Mouse (Mus musculus) megakaryocyte, embryonic 14.5 days (primary cell): ENCODE results near the gene B3gnt7. TPM values are rescaled to one million over a fixed set of nuclear protein-coding genes. Genes with fewer than 3 reads are reported as not detected.
A peak's percentile ranks its signal among the peaks of the same experiment; 100 is the strongest.

Experiments used
- H3K27me3 ChIP-seq: replicated peaks from 2 replicates; pipeline ENCODE3; 2012; ENCODE audit warnings: inconsistent platforms
- H3K36me3 ChIP-seq: replicated peaks from 2 replicates; pipeline ENCODE3; 2012; ENCODE audit warnings: low read length, inconsistent platforms, mixed read lengths
- H3K4me1 ChIP-seq: 2 replicates; pipeline ENCODE4 v1.6.1; 2012; ENCODE audit warnings: inconsistent platforms
- H3K4me3 ChIP-seq: replicated peaks from 2 replicates; pipeline ENCODE3; 2012; ENCODE audit warnings: moderate library complexity, mild to moderate bottlenecking, inconsistent platforms
- H3K9me3 ChIP-seq: 2 replicates; pipeline ENCODE4 v1.6.1; 2012; ENCODE audit warnings: inconsistent platforms
- FLI1 ChIP-seq: IDR thresholded peaks from 2 replicates; pipeline ENCODE4 v1.6.1; 2012; ENCODE audit warnings: low read length, inconsistent platforms, mixed read lengths
- GATA1 ChIP-seq: IDR thresholded peaks from 3 replicates; pipeline ENCODE4 v1.6.1; 2012; ENCODE audit warnings: mixed read lengths, low read length, inconsistent platforms, borderline replicate concordance
- polyA plus RNA-seq: library from polyadenylated mRNA; stranded (reverse); fragments of >175 nt; gene quantifications from 2 replicates; pipeline ENCODE4 v1.2.3, GENCODE M21; 2012; ENCODE audit warnings: low replicate concordance; ENCODE audit not compliant: insufficient read depth

The B3gnt7 gene
- polyA plus RNA-seq: 3.7 and 8.8 TPM in 2 replicates

DNA sequence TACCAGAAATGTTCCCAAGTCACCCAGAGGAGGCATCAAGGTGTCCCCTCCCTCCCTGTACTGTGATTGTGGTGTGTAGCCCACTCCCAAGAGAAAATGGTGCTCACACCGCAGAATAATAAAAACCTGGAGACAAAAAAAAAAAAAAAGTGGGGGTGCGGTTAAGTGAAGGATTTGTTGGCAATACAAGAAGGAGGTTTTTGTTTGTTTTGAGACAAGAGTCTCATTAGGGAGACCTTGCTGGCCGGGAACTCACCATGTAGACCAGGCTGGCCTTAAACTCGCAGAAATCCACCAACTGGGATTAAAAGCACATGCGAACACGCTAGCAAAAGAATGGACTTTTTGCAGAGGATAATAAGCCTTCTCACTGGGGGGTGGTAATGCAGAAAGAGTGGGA, at the start of gene B3gnt7:
TSS of gene B3gnt7 (plus strand) at position 301 of the 400 bp plus-strand sequence.
- H3K36me3 ChIP-seq: peaks cover 29% of the 10 kb centered on the region
- TF ChIP-seq FLI1 (no peak), GATA1 (no peak)
- H3K9me3 ChIP-seq: no peaks in the 10 kb centered on the region
- peak within 1 kb of the TSS; percentile 92 for H3K4me3 ChIP-seq
- H3K27me3 ChIP-seq: peaks cover 18% of the 10 kb centered on the region
- peaks cover 96% of the 10 kb centered on the region for H3K4me1 ChIP-seq

DNA sequence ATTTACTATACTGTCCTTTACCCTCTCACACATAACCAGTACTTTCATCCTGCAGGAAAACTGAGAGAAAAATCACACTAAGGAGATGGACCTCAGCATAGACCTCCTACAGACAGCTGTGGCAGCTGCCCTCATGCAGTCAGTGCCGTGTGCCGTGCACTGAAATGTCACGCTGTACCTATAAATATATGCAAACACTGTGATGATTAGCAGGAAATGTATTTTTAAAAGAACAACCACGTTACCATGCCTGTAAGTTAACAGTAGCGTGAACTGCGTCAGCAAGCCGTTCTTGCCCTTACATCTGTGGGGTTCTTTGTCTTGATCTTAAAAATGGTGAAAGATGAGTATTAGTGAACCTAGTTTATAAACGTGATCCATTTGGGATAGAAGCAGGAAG, 49.2 kb upstream of the B3gnt7 start:
- no peaks in the 10 kb centered on the region for H3K27me3 ChIP-seq
- TF ChIP-seq GATA1 (no peak), FLI1 (no peak)
- no peaks in the 10 kb centered on the region for H3K9me3 ChIP-seq
- H3K36me3 ChIP-seq: peaks cover 40% of the 10 kb centered on the region
- no peak overlapping the region for H3K4me3 ChIP-seq
- peaks cover 93% of the 10 kb centered on the region for H3K4me1 ChIP-seq

- H3K9me3 ChIP-seq: no peaks in the 10 kb centered on the region
- peaks cover 31% of the 10 kb centered on the region for H3K36me3 ChIP-seq
- peaks cover 94% of the 10 kb centered on the region for H3K4me1 ChIP-seq
- H3K27me3 ChIP-seq: no peaks in the 10 kb centered on the region
- TF ChIP-seq GATA1 (no peak), FLI1 (no peak)
- no peak overlapping the region for H3K4me3 ChIP-seq
Observed at GRCm38 (mm10) chr1:86256311-86256710, 46.3 kb upstream of the B3gnt7 start.

GRCm38 (mm10) chr1:86257228-86257627, 45.4 kb upstream of the B3gnt7 start:
- Histone ChIP-seq H3K27me3 (no peaks in the 10 kb centered on the region), H3K9me3 (no peaks in the 10 kb centered on the region), H3K4me1 (peaks cover 96% of the 10 kb centered on the region), H3K4me3 (no peak overlapping the region), H3K36me3 (peaks cover 28% of the 10 kb centered on the region)
- TF ChIP-seq FLI1 (no peak), GATA1 (no peak)

DNA sequence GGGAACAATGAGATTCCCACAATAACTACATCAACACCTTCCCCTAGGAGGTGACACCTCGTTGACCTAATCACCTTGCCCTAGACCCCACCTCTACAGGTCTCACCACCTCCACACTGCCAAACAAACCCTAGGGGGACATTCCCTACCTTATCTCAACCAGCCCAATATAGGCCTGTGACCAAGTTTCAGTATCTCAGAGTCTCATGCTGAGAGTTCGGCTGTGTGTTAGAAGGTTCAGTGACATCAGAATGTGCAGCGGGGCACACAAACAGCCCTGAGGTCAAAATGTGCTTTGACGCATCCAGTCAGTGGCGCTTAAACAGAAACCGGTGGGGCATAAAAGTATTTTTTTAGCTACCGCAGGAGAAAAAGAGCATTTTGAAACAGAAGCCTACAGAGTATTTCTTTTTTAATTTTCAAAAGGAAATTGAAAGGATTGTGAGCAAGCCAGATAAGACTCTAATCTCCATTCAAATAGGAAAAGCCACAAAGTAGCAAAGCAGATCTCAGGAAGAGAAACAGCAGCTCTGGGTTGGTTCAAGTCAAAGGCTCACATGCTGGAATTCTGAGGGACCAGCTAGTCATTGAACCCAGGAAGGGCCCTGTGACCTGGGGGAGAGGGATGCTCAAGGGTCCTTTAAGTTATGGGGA, 44.3 kb upstream of the B3gnt7 start:
- Histone ChIP-seq H3K4me3 (peak overlapping the region; percentile 23), H3K27me3 (no peaks in the 10 kb centered on the region), H3K9me3 (no peaks in the 10 kb centered on the region), H3K36me3 (peaks cover 20% of the 10 kb centered on the region), H3K4me1 (peaks cover 98% of the 10 kb centered on the region)
- TF ChIP-seq GATA1: no peak
- no peak for TF ChIP-seq FLI1

DNA sequence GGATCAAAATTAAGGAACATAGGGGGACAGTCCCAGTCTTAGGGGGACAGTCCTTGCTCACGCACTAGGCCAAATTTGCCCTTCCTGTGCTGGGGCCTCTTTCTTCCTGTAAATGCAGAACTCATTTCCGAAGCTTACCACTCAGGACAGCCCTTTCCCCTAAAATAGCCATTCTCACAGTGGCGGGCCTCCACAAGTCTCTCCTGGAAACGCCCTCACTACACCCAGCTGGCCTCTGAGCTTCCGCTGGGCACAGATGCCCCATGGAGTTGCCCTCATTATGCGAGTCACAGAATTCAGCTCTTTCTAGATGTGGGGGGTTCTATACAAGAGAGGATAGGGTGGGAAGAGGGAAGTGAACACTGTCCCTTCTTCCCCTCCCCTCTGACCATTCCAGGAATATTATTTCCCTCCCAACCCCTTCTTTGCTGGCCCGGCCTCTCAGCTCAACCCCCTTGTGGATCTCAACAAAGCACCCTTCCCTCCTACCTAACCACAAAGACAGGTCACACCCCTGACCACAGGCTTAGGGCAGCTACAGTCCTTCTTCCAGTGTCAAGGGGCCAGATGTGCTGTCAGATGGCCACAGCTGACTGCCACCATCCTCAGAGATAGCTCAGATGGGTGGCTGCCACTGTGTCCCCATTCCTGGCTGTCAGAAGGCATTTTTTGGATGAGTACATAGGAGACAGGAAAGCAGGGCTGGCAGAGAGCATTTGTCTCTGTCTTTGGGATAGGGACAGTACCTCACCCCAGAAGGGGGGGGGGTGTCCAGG, 38.9 kb upstream of the B3gnt7 start:
- TF ChIP-seq FLI1: no peak
- TF ChIP-seq GATA1: no peak; the same call in 2 of the 3 replicates
- no peaks in the 10 kb centered on the region for H3K9me3 ChIP-seq
- no peaks in the 10 kb centered on the region for H3K27me3 ChIP-seq
- peak overlapping the region; percentile 85 for H3K4me3 ChIP-seq
- H3K36me3 ChIP-seq: peaks cover 8% of the 10 kb centered on the region
- peaks cover 97% of the 10 kb centered on the region for H3K4me1 ChIP-seq

DNA sequence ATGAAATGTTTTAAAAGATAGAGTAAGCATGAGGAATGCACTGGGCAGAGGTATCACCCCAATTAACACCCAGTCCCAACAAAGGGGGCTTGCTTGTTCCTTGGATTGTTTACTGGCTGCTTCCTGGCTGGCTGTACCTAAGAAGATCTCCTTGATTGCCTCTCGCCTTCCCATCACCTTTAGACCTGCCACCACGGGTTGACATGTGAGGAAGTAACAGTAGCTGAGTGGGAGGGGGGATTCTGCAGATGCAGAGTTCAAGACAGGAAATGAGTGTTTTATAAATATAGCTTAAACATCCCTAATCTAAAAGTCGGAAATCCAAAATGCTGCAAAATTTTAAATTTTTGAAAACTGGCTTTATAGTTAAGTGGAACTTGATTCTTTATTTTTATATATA, 37.6 kb upstream of the B3gnt7 start:
- TF ChIP-seq GATA1 (no peak), FLI1 (no peak)
- Histone ChIP-seq H3K36me3 (no peaks in the 10 kb centered on the region), H3K4me1 (peaks cover 98% of the 10 kb centered on the region), H3K9me3 (no peaks in the 10 kb centered on the region), H3K27me3 (no peaks in the 10 kb centered on the region), H3K4me3 (no peak overlapping the region)

DNA sequence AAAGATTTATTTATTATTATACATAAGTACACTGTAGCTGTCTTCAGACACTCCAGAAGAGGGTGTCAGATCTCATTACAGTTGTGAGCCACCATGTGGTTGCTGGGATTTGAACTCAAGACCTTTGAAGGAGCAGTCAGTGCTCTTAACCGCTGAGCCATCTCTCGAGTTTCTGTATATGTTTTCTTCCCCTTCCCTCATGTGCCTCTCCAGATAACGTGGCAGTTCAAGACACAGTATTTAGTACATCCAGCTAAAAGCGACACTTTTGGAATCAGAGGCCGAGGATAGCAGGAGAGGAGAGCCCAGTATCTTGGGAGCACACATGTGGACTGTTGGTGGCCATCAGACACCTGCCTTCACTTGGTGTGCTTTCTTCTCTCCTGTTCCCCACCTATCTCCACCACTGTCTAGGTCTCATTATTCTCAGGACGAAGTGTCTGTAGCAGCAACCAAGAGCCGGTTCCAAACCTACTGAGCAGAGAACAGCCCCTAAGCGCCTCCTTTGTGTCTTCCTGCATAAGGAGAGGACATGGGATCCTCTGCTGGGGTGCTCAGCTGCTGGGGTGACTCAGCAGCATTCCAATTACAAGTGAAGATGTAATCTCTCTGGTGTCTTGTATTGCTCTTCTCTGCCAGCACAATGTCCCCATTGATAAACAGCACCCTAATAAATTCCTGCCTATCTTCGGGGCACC, 34.0 kb upstream of the B3gnt7 start:
- H3K4me3 ChIP-seq: peak overlapping the region; percentile 70
- peaks cover 71% of the 10 kb centered on the region for H3K4me1 ChIP-seq
- no peaks in the 10 kb centered on the region for H3K36me3 ChIP-seq
- no peaks in the 10 kb centered on the region for H3K9me3 ChIP-seq
- no peak for TF ChIP-seq FLI1
- no peak for TF ChIP-seq GATA1
- no peaks in the 10 kb centered on the region for H3K27me3 ChIP-seq

GRCm38 (mm10) chr1:86269190-86269508, 33.5 kb upstream of the B3gnt7 start:
- TF ChIP-seq FLI1: no peak
- TF ChIP-seq GATA1: no peak
- peak overlapping the region; percentile 10 for H3K4me3 ChIP-seq
- H3K36me3 ChIP-seq: no peaks in the 10 kb centered on the region
- H3K9me3 ChIP-seq: no peaks in the 10 kb centered on the region
- H3K4me1 ChIP-seq: peaks cover 66% of the 10 kb centered on the region
- no peaks in the 10 kb centered on the region for H3K27me3 ChIP-seq

- no peak for TF ChIP-seq GATA1
- TF ChIP-seq FLI1: no peak
- Histone ChIP-seq H3K9me3 (no peaks in the 10 kb centered on the region), H3K4me3 (no peak overlapping the region), H3K36me3 (peaks cover 12% of the 10 kb centered on the region), H3K4me1 (peaks cover 61% of the 10 kb centered on the region), H3K27me3 (no peaks in the 10 kb centered on the region)
Observed at GRCm38 (mm10) chr1:86271707-86272106, 30.9 kb upstream of the B3gnt7 start.
